Mouse (Mus musculus): ENCODE data around the gene Ube4b. TPM values are rescaled to one million over a fixed set of nuclear protein-coding genes. Genes with fewer than 3 reads are reported as not detected.
A peak's percentile ranks its signal among the peaks of the same experiment; 100 is the strongest.
"Not testable (repeated sequence)": the region's sequence is repeated elsewhere in the genome, so short reads cannot be mapped to it uniquely, and the experiment has no call there.

Ube4b gene
- polyA plus RNA-seq, 1 experiment from 2014 or later, result 54.5 TPM

DNA sequence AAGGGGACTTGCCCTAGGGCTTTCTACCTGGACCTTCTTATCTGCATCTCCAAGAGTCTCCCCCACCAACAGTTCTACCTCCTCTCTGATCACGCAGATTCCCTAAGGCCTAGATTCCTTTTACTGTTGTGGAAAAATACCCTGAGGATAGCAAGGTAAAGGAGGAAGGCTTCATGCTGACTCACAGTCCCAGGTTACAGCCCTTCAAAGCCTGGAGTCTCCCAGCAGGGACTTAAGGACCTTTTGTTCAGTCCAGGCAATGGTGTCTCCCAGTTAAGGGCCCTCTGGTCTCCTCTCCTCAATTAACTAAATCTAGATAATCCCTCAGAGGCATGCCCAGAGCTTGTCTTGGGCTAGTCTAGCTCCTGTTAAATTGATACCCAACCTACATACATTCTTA, 19.8 kb upstream of the Ube4b start:
- no peak for DNase-seq (ENCODE audit: low spot score)
- no peak overlapping the region for H3K4me3 ChIP-seq (ENCODE audit: low read depth, low read length)
- H3K27me3 ChIP-seq (ENCODE audit: control insufficient read depth, insufficient read depth, low read length), result no peaks in the 10 kb centered on the region
- WGBS, result 43% methylated on average over 1 of the region's 1 CpGs
- H3K36me3 ChIP-seq (replicated peaks; ENCODE audit: control insufficient read depth, insufficient read depth, low read depth, low read length), result no peaks in the 10 kb centered on the region
- no peaks in the 10 kb centered on the region for H3K9me3 ChIP-seq (replicated peaks; ENCODE audit: control insufficient read depth, low read length)
- H3K27ac ChIP-seq (replicated peaks; ENCODE audit: low read depth, low read length), result no peak overlapping the region
- ATAC-seq (replicated peaks; ENCODE audit: insufficient number of reproducible peaks, low FRiP score, low TSS enrichment, low read depth), result no peak
- no peaks in the 10 kb centered on the region; the same call in 1 of the 2 replicates for H3K4me1 ChIP-seq (ENCODE audit: control insufficient read depth, insufficient read depth, low read length)
- H3K4me2 ChIP-seq (ENCODE audit: low read depth, low read length), result no peak overlapping the region
- H3K9ac ChIP-seq (replicated peaks; ENCODE audit: low read length), result no peak overlapping the region

DNA sequence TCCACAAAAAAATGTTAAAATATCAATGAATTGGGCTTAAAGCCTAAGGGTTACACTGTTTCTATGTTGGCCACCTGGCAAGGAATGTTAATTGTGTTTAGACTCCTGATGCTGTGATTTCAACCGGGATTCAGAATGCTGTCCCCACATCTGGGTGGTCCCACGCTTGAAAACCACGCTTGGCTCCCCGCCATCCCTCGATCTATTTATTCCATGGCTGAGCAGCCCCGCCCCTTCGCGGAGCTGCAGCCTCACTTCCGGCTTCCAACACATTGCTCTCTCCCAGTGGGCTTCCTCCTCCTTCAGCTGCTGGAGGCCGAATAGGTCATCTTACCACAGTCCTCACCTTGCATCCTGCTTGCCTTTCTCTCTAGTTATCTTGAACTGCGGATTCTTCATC, 19.3 kb upstream of the Ube4b start:
- H3K4me3 ChIP-seq (ENCODE audit: low read depth, low read length), result peak overlapping the region; percentile 22; the same call in 1 of the 2 replicates
- 2% methylated on average over 11 of the region's 11 CpGs for WGBS
- peak overlapping the region; percentile 80; the same call in 1 of the 2 replicates for H3K9ac ChIP-seq (replicated peaks; ENCODE audit: low read length)

DNA sequence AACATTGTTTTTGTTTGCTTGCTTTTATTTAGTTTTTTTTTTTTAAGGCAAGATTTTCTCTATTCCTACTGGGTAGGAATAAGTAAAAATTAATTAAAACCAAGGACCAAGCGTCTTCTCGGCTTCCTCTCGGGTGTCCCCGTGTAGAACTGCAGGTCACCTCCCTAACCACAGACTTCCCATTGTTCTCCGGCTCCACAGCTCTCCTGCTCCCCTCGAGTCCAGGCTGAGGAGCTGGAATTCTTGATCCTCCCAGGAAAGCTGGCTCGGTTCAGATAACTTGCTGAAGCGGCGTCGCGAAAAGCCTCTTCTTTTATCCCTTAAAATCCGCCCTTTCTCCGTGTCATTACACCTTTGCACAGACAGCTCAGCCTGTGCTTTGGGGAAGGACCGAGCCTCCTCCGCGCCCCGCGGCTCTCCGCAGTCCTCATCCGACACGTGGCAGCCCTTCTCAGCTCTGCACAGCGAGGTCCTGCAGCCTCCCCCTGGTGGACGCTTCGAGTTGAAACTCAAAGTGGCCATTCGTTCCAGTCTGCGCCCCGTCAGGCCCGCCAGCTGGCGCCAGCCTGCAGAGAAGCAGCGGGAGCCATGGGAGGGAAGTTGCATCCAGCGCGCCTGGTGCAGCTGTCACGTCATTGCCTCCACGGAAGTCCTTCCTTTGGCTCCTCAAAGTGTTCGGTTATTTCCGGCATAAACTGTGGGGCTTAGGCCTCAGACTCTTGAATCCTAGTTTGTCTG, 18.6 kb upstream of the Ube4b start:
- Histone ChIP-seq H3K4me2 (ENCODE audit: low read depth, low read length) (peak overlapping the region; percentile 53), H3K4me1 (ENCODE audit: control insufficient read depth, insufficient read depth, low read length) (no peaks in the 10 kb centered on the region; the same call in 1 of the 2 replicates), H3K4me3 (ENCODE audit: low read depth, low read length) (peak overlapping the region; percentile 22), H3K36me3 (replicated peaks; ENCODE audit: control insufficient read depth, insufficient read depth, low read depth, low read length) (no peaks in the 10 kb centered on the region), H3K9ac (replicated peaks; ENCODE audit: low read length) (peak overlapping the region; percentile 80), H3K27ac (replicated peaks; ENCODE audit: low read depth, low read length) (peak overlapping the region; percentile 87), H3K9me3 (replicated peaks; ENCODE audit: control insufficient read depth, low read length) (no peaks in the 10 kb centered on the region), H3K27me3 (ENCODE audit: control insufficient read depth, insufficient read depth, low read length) (no peaks in the 10 kb centered on the region)
- ATAC-seq (replicated peaks; ENCODE audit: insufficient number of reproducible peaks, low FRiP score, low TSS enrichment, low read depth) (peak; percentile 97), DNase-seq (ENCODE audit: low spot score) (peak; percentile 98)
- under 1% methylated on average over 36 of the region's 36 CpGs for WGBS

More for the DNA sequence above, 19.3 kb upstream of the Ube4b start:
- Histone ChIP-seq H3K27ac (replicated peaks; ENCODE audit: low read depth, low read length) (peak overlapping the region; percentile 87), H3K36me3 (replicated peaks; ENCODE audit: control insufficient read depth, insufficient read depth, low read depth, low read length) (no peaks in the 10 kb centered on the region), H3K4me2 (ENCODE audit: low read depth, low read length) (peak overlapping the region; percentile 53), H3K9me3 (replicated peaks; ENCODE audit: control insufficient read depth, low read length) (no peaks in the 10 kb centered on the region), H3K27me3 (ENCODE audit: control insufficient read depth, insufficient read depth, low read length) (no peaks in the 10 kb centered on the region), H3K4me1 (ENCODE audit: control insufficient read depth, insufficient read depth, low read length) (no peaks in the 10 kb centered on the region; the same call in 1 of the 2 replicates)
- peak; percentile 86 for DNase-seq (ENCODE audit: low spot score)
- peak; percentile 46 for ATAC-seq (replicated peaks; ENCODE audit: insufficient number of reproducible peaks, low FRiP score, low TSS enrichment, low read depth)

DNA sequence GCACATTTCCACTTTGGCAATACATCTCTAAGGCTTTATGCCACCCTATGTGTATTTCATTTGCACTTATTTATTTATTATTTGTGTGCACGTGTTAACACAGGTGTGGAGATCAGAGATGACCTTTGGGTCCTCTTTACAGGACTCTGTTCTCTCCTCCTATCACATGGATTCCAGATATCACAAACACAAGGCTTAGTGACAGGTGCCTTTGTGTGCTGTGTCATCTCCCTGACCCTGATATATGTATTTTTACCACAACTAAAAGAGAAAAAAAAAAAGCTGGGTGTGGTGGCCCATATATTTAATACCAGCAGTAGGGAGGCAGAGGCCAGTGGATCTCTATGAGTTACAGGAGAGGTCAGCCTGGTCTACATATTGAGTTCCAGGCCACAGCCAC, 17.9 kb upstream of the Ube4b start:
- Histone ChIP-seq H3K4me2 (ENCODE audit: low read depth, low read length) (no peak overlapping the region), H3K9me3 (replicated peaks; ENCODE audit: control insufficient read depth, low read length) (no peaks in the 10 kb centered on the region), H3K27me3 (ENCODE audit: control insufficient read depth, insufficient read depth, low read length) (no peaks in the 10 kb centered on the region), H3K4me3 (ENCODE audit: low read depth, low read length) (no peak overlapping the region), H3K36me3 (replicated peaks; ENCODE audit: control insufficient read depth, insufficient read depth, low read depth, low read length) (no peaks in the 10 kb centered on the region), H3K27ac (replicated peaks; ENCODE audit: low read depth, low read length) (no peak overlapping the region), H3K4me1 (ENCODE audit: control insufficient read depth, insufficient read depth, low read length) (no peaks in the 10 kb centered on the region; the same call in 1 of the 2 replicates), H3K9ac (replicated peaks; ENCODE audit: low read length) (peak overlapping the region; percentile 80; the same call in 1 of the 2 replicates)
- ATAC-seq (replicated peaks; ENCODE audit: insufficient number of reproducible peaks, low FRiP score, low TSS enrichment, low read depth), result no peak
- DNase-seq (ENCODE audit: low spot score), result no peak
- 51% methylated on average over 1 of the region's 1 CpGs for WGBS

DNA sequence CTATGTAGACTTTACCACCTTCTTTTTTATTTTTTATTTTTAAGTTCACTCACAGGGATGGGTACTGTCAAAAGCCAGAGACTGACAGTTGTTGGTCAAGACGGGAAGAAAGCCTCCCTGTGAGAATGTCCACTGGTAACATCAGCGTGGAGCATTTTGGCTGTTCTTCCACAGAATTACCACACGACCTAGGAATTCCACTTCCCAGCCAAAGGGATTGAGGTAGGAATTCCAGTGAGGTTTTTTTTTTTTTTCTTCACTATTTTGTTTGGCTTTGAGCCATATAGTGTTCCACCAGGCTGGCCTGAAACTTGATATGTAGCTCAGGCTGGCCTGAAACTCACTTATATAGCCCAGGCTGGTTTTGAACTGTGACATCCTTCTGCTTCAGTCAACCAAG, 15.9 kb upstream of the Ube4b start:
- ATAC-seq (replicated peaks; ENCODE audit: insufficient number of reproducible peaks, low FRiP score, low TSS enrichment, low read depth), result no peak
- WGBS, result 55% methylated on average over 3 of the region's 3 CpGs

DNA sequence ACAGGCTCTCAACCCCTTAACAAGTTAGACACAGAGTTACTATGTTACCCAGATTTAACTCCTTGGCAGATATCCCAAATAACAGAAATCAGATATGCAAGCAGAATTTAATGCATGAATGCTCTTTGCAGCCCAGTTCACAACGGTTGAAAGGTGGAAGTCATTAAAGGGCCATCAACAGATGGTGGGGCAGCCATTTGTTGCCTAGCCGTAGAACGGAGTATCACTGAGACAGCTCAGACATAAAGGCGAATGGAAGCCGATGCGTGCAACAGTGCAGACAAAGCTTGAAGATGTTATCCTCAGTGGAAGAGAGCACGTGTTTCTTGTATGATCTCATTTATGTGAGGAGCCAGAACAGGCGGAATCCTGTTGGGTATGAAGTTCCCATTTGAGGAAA, 14.0 kb upstream of the Ube4b start:
- Histone ChIP-seq H3K36me3 (replicated peaks; ENCODE audit: control insufficient read depth, insufficient read depth, low read depth, low read length) (no peaks in the 10 kb centered on the region), H3K27ac (replicated peaks; ENCODE audit: low read depth, low read length) (no peak overlapping the region), H3K4me1 (ENCODE audit: control insufficient read depth, insufficient read depth, low read length) (no peaks in the 10 kb centered on the region; the same call in 1 of the 2 replicates), H3K9ac (replicated peaks; ENCODE audit: low read length) (no peak overlapping the region), H3K4me2 (ENCODE audit: low read depth, low read length) (no peak overlapping the region), H3K27me3 (ENCODE audit: control insufficient read depth, insufficient read depth, low read length) (no peaks in the 10 kb centered on the region), H3K4me3 (ENCODE audit: low read depth, low read length) (no peak overlapping the region), H3K9me3 (replicated peaks; ENCODE audit: control insufficient read depth, low read length) (no peaks in the 10 kb centered on the region)
- 68% methylated on average over 8 of the region's 8 CpGs for WGBS
- no peak for ATAC-seq (replicated peaks; ENCODE audit: insufficient number of reproducible peaks, low FRiP score, low TSS enrichment, low read depth)
- no peak for DNase-seq (ENCODE audit: low spot score)

More for the DNA sequence above, 15.9 kb upstream of the Ube4b start:
- Histone ChIP-seq H3K9me3 (replicated peaks; ENCODE audit: control insufficient read depth, low read length) (no peaks in the 10 kb centered on the region), H3K4me2 (ENCODE audit: low read depth, low read length) (no peak overlapping the region), H3K27ac (replicated peaks; ENCODE audit: low read depth, low read length) (no peak overlapping the region), H3K4me3 (ENCODE audit: low read depth, low read length) (no peak overlapping the region), H3K36me3 (replicated peaks; ENCODE audit: control insufficient read depth, insufficient read depth, low read depth, low read length) (no peaks in the 10 kb centered on the region), H3K4me1 (ENCODE audit: control insufficient read depth, insufficient read depth, low read length) (no peaks in the 10 kb centered on the region; the same call in 1 of the 2 replicates), H3K9ac (replicated peaks; ENCODE audit: low read length) (no peak overlapping the region), H3K27me3 (ENCODE audit: control insufficient read depth, insufficient read depth, low read length) (no peaks in the 10 kb centered on the region)
- DNase-seq (ENCODE audit: low spot score), result no peak

DNA sequence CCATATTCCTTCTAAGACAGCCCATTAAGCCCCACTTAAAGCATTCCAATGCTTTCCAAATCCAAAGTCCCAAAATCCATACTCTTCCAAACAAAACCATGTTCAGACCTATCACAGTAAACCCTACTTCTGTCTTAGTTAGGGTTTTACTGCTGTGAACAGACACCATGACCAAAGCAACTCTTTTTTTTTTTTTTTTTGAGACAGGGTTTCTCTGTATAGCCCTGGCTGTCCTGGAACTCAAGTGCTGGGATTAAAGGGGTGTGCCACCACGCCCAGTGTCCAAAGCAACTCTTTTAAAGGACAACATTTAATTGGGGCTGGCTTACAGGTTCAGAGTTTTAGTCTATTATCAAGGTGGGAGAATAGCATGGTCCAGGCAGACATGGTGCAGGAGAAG, 5.3 kb upstream of the Ube4b start:
- H3K4me3 ChIP-seq (ENCODE audit: low read depth, low read length); DNase-seq (ENCODE audit: low spot score); H3K4me1 ChIP-seq (ENCODE audit: control insufficient read depth, insufficient read depth, low read length); H3K4me2 ChIP-seq (ENCODE audit: low read depth, low read length); H3K9me3 ChIP-seq (replicated peaks; ENCODE audit: control insufficient read depth, low read length); H3K36me3 ChIP-seq (replicated peaks; ENCODE audit: control insufficient read depth, insufficient read depth, low read depth, low read length); H3K27ac ChIP-seq (replicated peaks; ENCODE audit: low read depth, low read length); ATAC-seq (replicated peaks; ENCODE audit: insufficient number of reproducible peaks, low FRiP score, low TSS enrichment, low read depth); H3K9ac ChIP-seq (replicated peaks; ENCODE audit: low read length); H3K27me3 ChIP-seq (ENCODE audit: control insufficient read depth, insufficient read depth, low read length): not testable (repeated sequence)
- WGBS, result 72% methylated on average over 1 of the region's 1 CpGs

DNA sequence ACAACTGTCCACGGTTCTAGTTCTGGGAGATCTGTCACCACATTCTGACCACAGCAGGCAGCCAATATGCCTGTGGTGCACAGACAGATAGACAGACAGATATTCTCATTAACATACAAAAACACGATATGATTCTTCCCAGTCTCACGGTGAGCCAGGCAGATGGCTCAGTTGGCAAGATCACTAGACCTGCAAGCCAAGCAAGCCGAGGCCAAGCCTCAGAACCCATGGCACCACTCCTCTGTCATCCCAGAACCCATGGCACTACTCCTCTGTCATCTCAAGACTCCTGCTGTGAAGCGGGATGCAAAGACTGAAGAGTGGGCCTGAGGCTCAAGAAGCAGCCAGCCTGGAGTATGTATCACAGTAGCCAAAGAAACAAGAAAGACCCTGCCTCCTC, 3.0 kb upstream of the Ube4b start:
- Histone ChIP-seq H3K36me3 (replicated peaks; ENCODE audit: control insufficient read depth, insufficient read depth, low read depth, low read length) (no peaks in the 10 kb centered on the region), H3K9me3 (replicated peaks; ENCODE audit: control insufficient read depth, low read length) (no peaks in the 10 kb centered on the region), H3K27ac (replicated peaks; ENCODE audit: low read depth, low read length) (no peak overlapping the region), H3K27me3 (ENCODE audit: control insufficient read depth, insufficient read depth, low read length) (no peaks in the 10 kb centered on the region), H3K4me3 (ENCODE audit: low read depth, low read length) (no peak overlapping the region), H3K9ac (replicated peaks; ENCODE audit: low read length) (no peak overlapping the region), H3K4me1 (ENCODE audit: control insufficient read depth, insufficient read depth, low read length) (no peaks in the 10 kb centered on the region), H3K4me2 (ENCODE audit: low read depth, low read length) (no peak overlapping the region)
- DNase-seq (ENCODE audit: low spot score), result no peak
- ATAC-seq (replicated peaks; ENCODE audit: insufficient number of reproducible peaks, low FRiP score, low TSS enrichment, low read depth), result no peak
- WGBS, result 85% methylated on average over 5 of the region's 5 CpGs
